Mouse (Mus musculus): ENCODE measurements at regions not wholly inside any gene's neighbourhood (a gene's known extent, or its start where the extent isn't known, plus 50 kb on each side); places are given as distances from the start of the nearest gene placed in this dataset.

DNA sequence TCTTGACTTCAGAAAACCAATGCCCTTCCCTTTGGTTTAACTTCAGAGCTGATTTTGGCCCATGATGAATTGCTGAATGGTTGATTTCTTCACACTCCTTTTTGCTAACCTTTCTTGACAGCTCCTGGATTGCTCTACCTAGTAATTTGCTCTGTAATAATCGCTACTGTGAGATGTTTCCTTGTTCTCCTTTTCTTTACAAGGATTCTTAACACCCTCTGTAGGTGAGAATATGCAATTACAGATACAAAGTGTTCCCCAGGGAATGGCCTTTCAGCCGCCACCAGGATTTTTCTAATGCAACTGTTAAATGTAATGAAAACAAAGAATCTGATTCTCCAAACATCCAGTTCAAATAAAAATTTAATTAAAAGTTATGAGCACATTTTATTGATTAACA is 87.4 kb upstream of the Atp5g3 start:
- Histone ChIP-seq H3K27me3 (ENCODE audit: insufficient read depth, low read length) (peaks cover 5% of the 10 kb centered on the region; the same call in 1 of the 2 replicates), H3K4me1 (ENCODE audit: insufficient read depth, low read depth, low read length) (no peaks in the 10 kb centered on the region), H3K36me3 (replicated peaks) (no peaks in the 10 kb centered on the region), H3K9me3 (replicated peaks) (no peaks in the 10 kb centered on the region), H3K4me3 (ENCODE audit: low read depth, low read length) (no peak overlapping the region)
- DNase-seq (ENCODE audit: low spot score) (no peak), ATAC-seq (ENCODE audit: extremely low read depth, insufficient number of reproducible peaks, low FRiP score, poor library complexity, severe bottlenecking) (no peak)
- TF ChIP-seq GATA1 (IDR thresholded peaks at IDR 0.05; ENCODE audit: borderline replicate concordance, low read length): no peak
- no peak for TF ChIP-seq GATA2 (IDR thresholded peaks at IDR 0.05; ENCODE audit: borderline replicate concordance, low read depth, low read length)
- no peak for TF ChIP-seq TAL1 (conservative IDR thresholded peaks at IDR 0.05; ENCODE audit: low read depth, low read length)
- no peak for TF ChIP-seq CTCF (IDR thresholded peaks at IDR 0.05; ENCODE audit: low read depth, low read length)
- no peak for TF ChIP-seq POLR2AphosphoS5 (IDR thresholded peaks at IDR 0.05; ENCODE audit: insufficient replicate concordance, low read depth, low read length)

DNA sequence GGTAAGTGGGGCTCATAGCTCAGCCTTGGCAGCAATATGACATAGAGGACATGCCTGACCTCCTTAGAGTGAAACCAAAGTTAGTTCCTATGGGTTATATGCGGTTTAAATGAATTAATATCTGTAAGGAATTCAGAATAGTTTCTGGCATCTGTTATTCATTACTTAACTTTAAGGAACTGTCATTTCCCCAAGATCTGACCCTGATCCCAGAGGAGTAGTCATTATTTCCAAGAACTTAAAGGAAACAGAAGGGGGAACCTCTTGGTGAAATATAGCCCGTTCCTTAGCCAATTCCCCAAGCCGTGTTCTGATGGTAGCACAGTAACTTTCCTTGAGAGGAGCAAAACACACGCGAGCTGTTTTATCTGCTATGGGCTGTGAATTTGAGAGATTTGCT is 85.9 kb upstream of the Atp5g3 start:
- no peak for TF ChIP-seq TAL1 (conservative IDR thresholded peaks at IDR 0.05; ENCODE audit: low read depth, low read length)
- no peak for TF ChIP-seq GATA1 (IDR thresholded peaks at IDR 0.05; ENCODE audit: borderline replicate concordance, low read length)
- no peak for TF ChIP-seq CTCF (IDR thresholded peaks at IDR 0.05; ENCODE audit: low read depth, low read length)
- no peak for TF ChIP-seq GATA2 (IDR thresholded peaks at IDR 0.05; ENCODE audit: borderline replicate concordance, low read depth, low read length)
- TF ChIP-seq POLR2AphosphoS5 (IDR thresholded peaks at IDR 0.05; ENCODE audit: insufficient replicate concordance, low read depth, low read length): no peak
- ATAC-seq (ENCODE audit: extremely low read depth, insufficient number of reproducible peaks, low FRiP score, poor library complexity, severe bottlenecking): no peak
- peaks cover 5% of the 10 kb centered on the region; the same call in 1 of the 2 replicates for H3K27me3 ChIP-seq (ENCODE audit: insufficient read depth, low read length)
- H3K9me3 ChIP-seq (replicated peaks): no peaks in the 10 kb centered on the region
- H3K36me3 ChIP-seq (replicated peaks): no peaks in the 10 kb centered on the region
- DNase-seq (ENCODE audit: low spot score): no peak
- H3K4me3 ChIP-seq (ENCODE audit: low read depth, low read length): no peak overlapping the region
- no peaks in the 10 kb centered on the region for H3K4me1 ChIP-seq (ENCODE audit: insufficient read depth, low read depth, low read length)

DNA sequence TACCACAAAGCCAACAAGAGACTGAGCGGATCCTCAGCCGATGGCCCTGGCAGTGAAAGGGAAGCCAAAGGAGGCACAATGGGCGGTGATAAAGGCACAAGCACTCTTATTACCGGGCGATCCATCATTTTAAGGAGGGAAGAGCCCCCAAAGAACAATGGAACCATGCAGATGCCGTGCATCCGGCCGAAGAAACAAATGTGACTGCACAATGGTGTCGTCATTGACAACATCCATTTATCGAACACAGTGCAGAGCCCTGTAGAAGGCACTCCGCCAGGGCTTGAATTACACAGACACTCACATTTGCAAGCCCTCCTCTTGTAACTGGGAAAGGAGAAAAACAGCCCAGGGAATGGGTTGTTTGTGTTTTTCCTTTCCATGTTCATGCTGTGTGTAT is 80.7 kb upstream of the Atp5g3 start:
- ATAC-seq (ENCODE audit: extremely low read depth, insufficient number of reproducible peaks, low FRiP score, poor library complexity, severe bottlenecking) (no peak), DNase-seq (ENCODE audit: low spot score) (no peak)
- no peak overlapping the region for H3K4me3 ChIP-seq (ENCODE audit: low read depth, low read length)
- no peaks in the 10 kb centered on the region for H3K36me3 ChIP-seq (replicated peaks)
- H3K9me3 ChIP-seq (replicated peaks): no peaks in the 10 kb centered on the region
- H3K4me1 ChIP-seq (ENCODE audit: insufficient read depth, low read depth, low read length): no peaks in the 10 kb centered on the region
- H3K27me3 ChIP-seq (ENCODE audit: insufficient read depth, low read length): peaks cover 10% of the 10 kb centered on the region
- TF ChIP-seq TAL1 (conservative IDR thresholded peaks at IDR 0.05; ENCODE audit: low read depth, low read length) (no peak), GATA1 (IDR thresholded peaks at IDR 0.05; ENCODE audit: borderline replicate concordance, low read length) (no peak)

DNA sequence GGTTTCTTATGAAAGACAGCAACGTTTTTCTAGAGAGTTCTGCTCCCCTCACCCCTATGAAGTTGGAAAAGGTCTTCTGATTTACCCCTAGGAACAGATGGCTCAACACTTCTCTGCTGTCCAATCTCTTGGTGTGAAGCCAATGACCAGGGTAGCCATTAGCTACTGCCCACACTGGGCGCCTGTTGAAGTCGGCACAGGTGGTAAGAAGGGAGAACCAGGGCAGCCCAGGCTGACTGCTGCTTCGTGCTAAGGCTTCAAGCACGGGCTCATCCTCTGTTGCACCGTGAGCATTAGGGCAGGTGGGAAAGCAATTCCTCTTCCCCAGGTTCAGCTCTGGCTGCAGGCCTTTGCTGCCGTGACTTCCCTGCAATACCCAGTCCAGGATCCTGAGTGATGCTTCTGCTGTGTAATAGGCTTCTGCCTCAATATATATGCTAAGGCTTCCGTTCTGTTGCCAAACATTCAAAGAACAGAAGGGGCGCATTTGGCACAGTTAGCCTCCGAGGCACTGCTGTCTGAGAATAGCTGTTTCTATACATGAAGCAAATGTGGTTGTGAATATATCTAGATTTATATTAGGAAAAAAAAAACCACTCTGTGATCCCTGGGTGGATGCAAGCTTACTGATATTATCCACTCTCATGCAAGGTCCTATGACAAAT is 76.4 kb upstream of the Atp5g3 start:
- ATAC-seq (ENCODE audit: extremely low read depth, insufficient number of reproducible peaks, low FRiP score, poor library complexity, severe bottlenecking): no peak
- no peaks in the 10 kb centered on the region for H3K9me3 ChIP-seq (replicated peaks)
- peaks cover 6% of the 10 kb centered on the region for H3K27me3 ChIP-seq (ENCODE audit: insufficient read depth, low read length)
- no peak for DNase-seq (ENCODE audit: low spot score)
- TF ChIP-seq POLR2AphosphoS5 (IDR thresholded peaks at IDR 0.05; ENCODE audit: insufficient replicate concordance, low read depth, low read length) (no peak), GATA2 (IDR thresholded peaks at IDR 0.05; ENCODE audit: borderline replicate concordance, low read depth, low read length) (no peak), CTCF (IDR thresholded peaks at IDR 0.05; ENCODE audit: low read depth, low read length) (no peak), GATA1 (IDR thresholded peaks at IDR 0.05; ENCODE audit: borderline replicate concordance, low read length) (no peak), TAL1 (conservative IDR thresholded peaks at IDR 0.05; ENCODE audit: low read depth, low read length) (no peak)
- no peak overlapping the region for H3K4me3 ChIP-seq (ENCODE audit: low read depth, low read length)
- no peaks in the 10 kb centered on the region for H3K36me3 ChIP-seq (replicated peaks)
- H3K4me1 ChIP-seq (ENCODE audit: insufficient read depth, low read depth, low read length): no peaks in the 10 kb centered on the region

DNA sequence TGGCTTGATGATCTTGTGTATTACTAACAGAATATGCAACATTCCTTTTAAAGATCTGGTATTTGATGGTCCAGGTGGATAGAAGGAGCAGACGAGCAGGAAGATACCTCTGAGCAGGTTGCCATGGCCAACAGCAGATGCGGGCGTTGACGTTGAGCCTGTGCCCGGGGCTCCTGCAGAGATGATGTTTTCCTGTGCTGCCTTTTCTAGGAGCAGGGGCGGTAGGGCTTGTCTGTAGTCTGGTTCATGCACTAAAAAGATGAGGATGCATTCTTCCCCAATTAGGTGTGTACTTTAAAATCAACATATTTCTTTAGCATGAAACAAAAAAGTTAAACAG is 74.8 kb upstream of the Atp5g3 start:
- Histone ChIP-seq H3K27me3 (ENCODE audit: insufficient read depth, low read length) (peaks cover 3% of the 10 kb centered on the region; the same call in 1 of the 2 replicates), H3K9me3 (replicated peaks) (no peaks in the 10 kb centered on the region), H3K4me1 (ENCODE audit: insufficient read depth, low read depth, low read length) (no peaks in the 10 kb centered on the region), H3K36me3 (replicated peaks) (no peaks in the 10 kb centered on the region), H3K4me3 (ENCODE audit: low read depth, low read length) (no peak overlapping the region)
- ATAC-seq (ENCODE audit: extremely low read depth, insufficient number of reproducible peaks, low FRiP score, poor library complexity, severe bottlenecking) (no peak), DNase-seq (ENCODE audit: low spot score) (no peak)
- TF ChIP-seq GATA2 (IDR thresholded peaks at IDR 0.05; ENCODE audit: borderline replicate concordance, low read depth, low read length) (no peak), TAL1 (conservative IDR thresholded peaks at IDR 0.05; ENCODE audit: low read depth, low read length) (no peak), CTCF (IDR thresholded peaks at IDR 0.05; ENCODE audit: low read depth, low read length) (no peak), GATA1 (IDR thresholded peaks at IDR 0.05; ENCODE audit: borderline replicate concordance, low read length) (no peak), POLR2AphosphoS5 (IDR thresholded peaks at IDR 0.05; ENCODE audit: insufficient replicate concordance, low read depth, low read length) (no peak)

DNA sequence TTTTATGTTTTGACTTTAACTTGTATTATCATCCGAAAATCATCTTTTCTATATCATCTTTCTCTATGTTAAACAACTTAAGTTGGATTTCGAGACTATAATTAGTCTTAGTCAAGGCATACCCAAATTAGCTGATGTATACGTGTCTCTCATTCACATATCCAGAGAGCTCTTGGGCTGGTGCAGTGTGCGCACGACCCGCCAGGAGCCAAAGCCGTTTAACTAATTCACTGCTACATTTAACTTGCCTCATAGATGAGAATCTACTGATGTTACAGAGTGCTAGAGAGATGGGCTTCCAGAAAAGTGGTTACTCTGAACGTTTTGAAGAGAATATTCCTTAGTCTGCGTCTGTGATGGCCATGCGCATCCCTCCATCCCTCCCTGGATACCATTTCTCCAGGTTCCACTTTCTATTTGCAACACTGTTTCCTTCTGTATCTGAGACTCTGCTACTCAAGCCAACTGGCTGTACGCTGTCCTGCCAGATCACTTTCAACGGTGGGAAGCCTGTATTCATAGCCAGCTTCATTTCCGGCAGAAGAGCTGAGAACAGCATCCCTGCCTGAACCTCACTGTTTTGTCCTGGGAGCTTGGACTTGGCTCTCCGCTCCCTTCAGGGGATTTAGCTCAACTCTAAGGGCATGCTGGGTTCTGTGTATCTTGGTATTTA is 74.2 kb upstream of the Atp5g3 start:
- Histone ChIP-seq H3K4me3 (ENCODE audit: low read depth, low read length) (no peak overlapping the region), H3K27me3 (ENCODE audit: insufficient read depth, low read length) (peaks cover 3% of the 10 kb centered on the region; the same call in 1 of the 2 replicates), H3K36me3 (replicated peaks) (no peaks in the 10 kb centered on the region), H3K4me1 (ENCODE audit: insufficient read depth, low read depth, low read length) (no peaks in the 10 kb centered on the region), H3K9me3 (replicated peaks) (no peaks in the 10 kb centered on the region)
- TF ChIP-seq GATA1 (IDR thresholded peaks at IDR 0.05; ENCODE audit: borderline replicate concordance, low read length) (no peak), CTCF (IDR thresholded peaks at IDR 0.05; ENCODE audit: low read depth, low read length) (no peak), TAL1 (conservative IDR thresholded peaks at IDR 0.05; ENCODE audit: low read depth, low read length) (no peak), GATA2 (IDR thresholded peaks at IDR 0.05; ENCODE audit: borderline replicate concordance, low read depth, low read length) (no peak), POLR2AphosphoS5 (IDR thresholded peaks at IDR 0.05; ENCODE audit: insufficient replicate concordance, low read depth, low read length) (no peak)
- ATAC-seq (ENCODE audit: extremely low read depth, insufficient number of reproducible peaks, low FRiP score, poor library complexity, severe bottlenecking): no peak
- no peak for DNase-seq (ENCODE audit: low spot score)
